Mouse (Mus musculus) cerebellum, postnatal 14 days (tissue): ENCODE data around the gene Khdc4.

ENCODE experiments used
- DNase-seq, 2 experiments: peaks; one replicate each; pipeline ENCODE4 v3.0.0; 2021; ENCODE audit warnings: mixed read lengths in 2 of 2

Khdc4 gene

GRCm38 (mm10) chr3:88738641-88739040 lies 53.0 kb downstream of the Khdc4 start:
- DNase-seq, result peak; percentile 65 to 79

GRCm38 (mm10) chr3:88740147-88740546 lies 54.5 kb downstream of the Khdc4 start:
- DNase-seq, result no peak

- no peak for DNase-seq
Observed at GRCm38 (mm10) chr3:88745534-88745933, 59.9 kb downstream of the Khdc4 start.

- no peak for DNase-seq
Observed at GRCm38 (mm10) chr3:88746139-88746870, 60.7 kb downstream of the Khdc4 start.

- no peak for DNase-seq
Observed at GRCm38 (mm10) chr3:88746871-88747231, 61.2 kb downstream of the Khdc4 start.

GRCm38 (mm10) chr3:88754283-88754682 lies 68.7 kb downstream of the Khdc4 start:
- DNase-seq, result no peak

- DNase-seq, result no peak
Observed at GRCm38 (mm10) chr3:88755541-88755940, 69.9 kb downstream of the Khdc4 start.

- DNase-seq, result no peak
Observed at GRCm38 (mm10) chr3:88756276-88756675, 70.7 kb downstream of the Khdc4 start.

- peak; percentile 77 to 86 for DNase-seq
Observed at GRCm38 (mm10) chr3:88758045-88758500, 72.5 kb downstream of the Khdc4 start.

- DNase-seq, result no peak
Observed at GRCm38 (mm10) chr3:88761619-88762018, 76.0 kb downstream of the Khdc4 start.

GRCm38 (mm10) chr3:88762401-88762831 lies 76.8 kb downstream of the Khdc4 start:
- DNase-seq, result no peak
